Mouse (Mus musculus) hindbrain, postnatal 0 days (tissue): Measurements from ENCODE around the gene Nck2. TPM values are rescaled to one million over a fixed set of nuclear protein-coding genes. Genes with fewer than 3 reads are reported as not detected.
A peak's percentile ranks its signal among the peaks of the same experiment; 100 is the strongest.

Source experiments
- ATAC-seq: fragments of 200-750 bp; cut with Nextera tagmentation; 2 replicates; pipeline ENCODE4 v1.8.0; 2017; ENCODE audit warnings: mild to moderate bottlenecking, moderate TSS enrichment, moderate library complexity
- DNase-seq: peaks from one replicate; pipeline ENCODE4 v3.0.0-alpha.2; 2015; ENCODE audit warnings: low spot score
- H3K27ac ChIP-seq: fragments of 300-500 bp; sonication (generic); 2 replicates; pipeline ENCODE4 v1.5.1; 2014; ENCODE audit warnings: mild to moderate bottlenecking
- H3K27me3 ChIP-seq: fragments of 300-500 bp; sonication (generic); 2 replicates; pipeline ENCODE4 v1.6.1; 2014; ENCODE audit warnings: low read length, mixed read lengths; ENCODE audit not compliant: insufficient read depth
- H3K36me3 ChIP-seq: fragments of 300-500 bp; sonication (generic); 2 replicates; pipeline ENCODE4 v1.6.1; 2014; ENCODE audit warnings: low read length, mixed read lengths; ENCODE audit not compliant: insufficient read depth
- H3K4me1 ChIP-seq: fragments of 300-500 bp; sonication (generic); 2 replicates; pipeline ENCODE4 v1.6.1; 2014; ENCODE audit warnings: antibody characterized with exemption, low read length, mixed read lengths; ENCODE audit not compliant: insufficient read depth
- H3K4me2 ChIP-seq: fragments of 300-500 bp; sonication (generic); 2 replicates; pipeline ENCODE4 v1.6.1; 2014; ENCODE audit warnings: low read depth, mild to moderate bottlenecking, low read length, moderate library complexity, mixed read lengths
- H3K4me3 ChIP-seq: fragments of 300-500 bp; sonication (generic); 2 replicates; pipeline ENCODE4 v1.5.1; 2014; ENCODE audit warnings: low read length
- H3K9ac ChIP-seq: fragments of 300-500 bp; sonication (generic); replicated peaks from 2 replicates; pipeline ENCODE4 v1.6.1; 2014; ENCODE audit warnings: mild to moderate bottlenecking, low read length, moderate library complexity, mixed read lengths
- H3K9me3 ChIP-seq: fragments of 300-500 bp; sonication (generic); 2 replicates; pipeline ENCODE4 v1.6.1; 2016; ENCODE audit warnings: low read length, mixed read lengths
- CTCF ChIP-seq: IDR thresholded peaks from 2 replicates; pipeline ENCODE4 v1.5.1; 2016; ENCODE audit warnings: antibody characterized with exemption, control low read depth, low read depth
- WGBS: fragments of 180-500 bp; shearing (Covaris S2); extraction: QIAGEN DNeasy Blood & Tissue Kit; methylation state at CpG from one replicate; pipeline ENCODE4 v1.1.7; 2014; 5-methylcytosine and 5-hydroxymethylcytosine counted together
- polyA plus RNA-seq: library from polyadenylated mRNA; unstranded; fragments of >200 nt; fragmentation: Nextera tagmentation; extraction: Ambion mirVana; gene quantifications from 2 replicates; pipeline ENCODE4 v1.2.1, GENCODE M21; 2015
- total RNA-seq: library from RNA; depleted of rRNA; stranded (reverse); fragments of >200 nt; gene quantifications from 2 replicates; pipeline ENCODE4 v1.2.3, GENCODE M21; 2014; rRNA removed

Nck2 gene
- total and polyA plus RNA-seq, 2 experiments from 2014 or later = 32.2 to 65.1 TPM

GRCm38 (mm10) chr1:43615948-43616347 lies 171.6 kb downstream of the Nck2 start:
- H3K27ac ChIP-seq = no peak overlapping the region
- DNase-seq = peak; percentile 39
- H3K4me3 ChIP-seq = no peak overlapping the region
- no peaks in the 10 kb centered on the region for H3K36me3 ChIP-seq
- H3K27me3 ChIP-seq = no peaks in the 10 kb centered on the region
- no peaks in the 10 kb centered on the region for H3K4me1 ChIP-seq
- H3K9me3 ChIP-seq = 0 out of 2 replicates have a peak, but pooled peaks cover 4% of the 10 kb centered on the region
- 24% methylated on average over 4 of the region's 4 CpGs for WGBS
- no peak overlapping the region for H3K9ac ChIP-seq
- TF ChIP-seq CTCF = no peak
- no peak overlapping the region for H3K4me2 ChIP-seq
- ATAC-seq = peak; percentile 90

Other genes with a start within 250 kb of the Nck2 start
- 29.7 and 37.7 TPM in 2 replicates for gene Fhl2, start 247.6 kb upstream of the Nck2 start, total RNA-seq
- 24.5 and 25.6 TPM in 2 replicates for gene Fhl2, start 247.6 kb upstream of the Nck2 start, polyA plus RNA-seq